Mouse (Mus musculus): Measurements from ENCODE around the gene Ddx42. TPM values are rescaled to one million over a fixed set of nuclear protein-coding genes. Genes with fewer than 3 reads are reported as not detected.
A peak's percentile ranks its signal among the peaks of the same experiment; 100 is the strongest.

The Ddx42 gene
- polyA plus RNA-seq, 1 experiment from 2014 or later = 35.3 TPM

GRCm38 (mm10) chr11:106283371-106283770 lies 66.6 kb downstream of the Ddx42 start:
- Histone ChIP-seq H3K9me3 (ENCODE audit: low read length) (no peaks in the 10 kb centered on the region), H3K27me3 (replicated peaks; ENCODE audit: insufficient read depth, low read length) (no peaks in the 10 kb centered on the region), H3K27ac (ENCODE audit: low read length) (no peak overlapping the region), H3K36me3 (ENCODE audit: insufficient read depth, low read length) (no peaks in the 10 kb centered on the region), H3K4me1 (ENCODE audit: insufficient read depth, low read depth, low read length) (no peaks in the 10 kb centered on the region), H3K9ac (replicated peaks; ENCODE audit: low read depth) (no peak overlapping the region), H3K4me2 (replicated peaks; ENCODE audit: low read depth, low read length) (no peak overlapping the region), H3K4me3 (ENCODE audit: low read depth, low read length) (no peak overlapping the region)
- no peak for DNase-seq (ENCODE audit: low spot score)
- WGBS = 77% methylated on average over 4 of the region's 4 CpGs
- TF ChIP-seq EP300 (IDR thresholded peaks at IDR 0.05) (no peak), CTCF (IDR thresholded peaks at IDR 0.05) (no peak)
- no peak for ATAC-seq

GRCm38 (mm10) chr11:106284126-106284525 lies 67.4 kb downstream of the Ddx42 start:
- DNase-seq (ENCODE audit: low spot score) (no peak), ATAC-seq (no peak)
- Histone ChIP-seq H3K9ac (replicated peaks; ENCODE audit: low read depth) (no peak overlapping the region), H3K9me3 (ENCODE audit: low read length) (no peaks in the 10 kb centered on the region), H3K4me1 (ENCODE audit: insufficient read depth, low read depth, low read length) (no peaks in the 10 kb centered on the region), H3K27me3 (replicated peaks; ENCODE audit: insufficient read depth, low read length) (no peaks in the 10 kb centered on the region), H3K36me3 (ENCODE audit: insufficient read depth, low read length) (no peaks in the 10 kb centered on the region), H3K27ac (ENCODE audit: low read length) (no peak overlapping the region), H3K4me3 (ENCODE audit: low read depth, low read length) (no peak overlapping the region), H3K4me2 (replicated peaks; ENCODE audit: low read depth, low read length) (no peak overlapping the region)
- 51% methylated on average over 8 of the region's 8 CpGs for WGBS
- no peak for TF ChIP-seq CTCF (IDR thresholded peaks at IDR 0.05)

- Histone ChIP-seq H3K27ac (ENCODE audit: low read length) (no peak overlapping the region), H3K36me3 (ENCODE audit: insufficient read depth, low read length) (no peaks in the 10 kb centered on the region), H3K27me3 (replicated peaks; ENCODE audit: insufficient read depth, low read length) (no peaks in the 10 kb centered on the region), H3K4me1 (ENCODE audit: insufficient read depth, low read depth, low read length) (no peaks in the 10 kb centered on the region), H3K4me2 (replicated peaks; ENCODE audit: low read depth, low read length) (no peak overlapping the region), H3K9me3 (ENCODE audit: low read length) (no peaks in the 10 kb centered on the region), H3K4me3 (ENCODE audit: low read depth, low read length) (no peak overlapping the region), H3K9ac (replicated peaks; ENCODE audit: low read depth) (no peak overlapping the region)
- DNase-seq (ENCODE audit: low spot score) (no peak), ATAC-seq (no peak)
- WGBS = 88% methylated on average over 7 of the region's 7 CpGs
- TF ChIP-seq EP300 (IDR thresholded peaks at IDR 0.05) = no peak
- TF ChIP-seq CTCF (IDR thresholded peaks at IDR 0.05) = no peak
Observed at GRCm38 (mm10) chr11:106286206-106286605, 69.5 kb downstream of the Ddx42 start.

- Histone ChIP-seq H3K9ac (replicated peaks; ENCODE audit: low read depth) (no peak overlapping the region), H3K4me2 (replicated peaks; ENCODE audit: low read depth, low read length) (no peak overlapping the region)
Observed at GRCm38 (mm10) chr11:106286987-106287386, 70.3 kb downstream of the Ddx42 start.

GRCm38 (mm10) chr11:106289369-106289768 lies 72.6 kb downstream of the Ddx42 start:
- WGBS = 38% methylated on average over 8 of the region's 8 CpGs
- Histone ChIP-seq H3K9ac (replicated peaks; ENCODE audit: low read depth) (no peak overlapping the region), H3K9me3 (ENCODE audit: low read length) (no peaks in the 10 kb centered on the region), H3K27ac (ENCODE audit: low read length) (no peak overlapping the region), H3K4me1 (ENCODE audit: insufficient read depth, low read depth, low read length) (no peaks in the 10 kb centered on the region), H3K4me3 (ENCODE audit: low read depth, low read length) (no peak overlapping the region), H3K36me3 (ENCODE audit: insufficient read depth, low read length) (no peaks in the 10 kb centered on the region), H3K27me3 (replicated peaks; ENCODE audit: insufficient read depth, low read length) (no peaks in the 10 kb centered on the region), H3K4me2 (replicated peaks; ENCODE audit: low read depth, low read length) (no peak overlapping the region)
- ATAC-seq = peak; percentile 48
- no peak for TF ChIP-seq EP300 (IDR thresholded peaks at IDR 0.05)
- peak; percentile 62 for TF ChIP-seq CTCF (IDR thresholded peaks at IDR 0.05)
- peak; percentile 65 for DNase-seq (ENCODE audit: low spot score)

More at GRCm38 (mm10) chr11:106286987-106287386, 70.3 kb downstream of the Ddx42 start:
- Histone ChIP-seq H3K27me3 (replicated peaks; ENCODE audit: insufficient read depth, low read length) (no peaks in the 10 kb centered on the region), H3K36me3 (ENCODE audit: insufficient read depth, low read length) (no peaks in the 10 kb centered on the region), H3K4me1 (ENCODE audit: insufficient read depth, low read depth, low read length) (no peaks in the 10 kb centered on the region), H3K27ac (ENCODE audit: low read length) (no peak overlapping the region), H3K9me3 (ENCODE audit: low read length) (no peaks in the 10 kb centered on the region), H3K4me3 (ENCODE audit: low read depth, low read length) (no peak overlapping the region)
- 49% methylated on average over 11 of the region's 11 CpGs for WGBS
- DNase-seq (ENCODE audit: low spot score) = no peak
- no peak for TF ChIP-seq CTCF (IDR thresholded peaks at IDR 0.05)
- no peak for TF ChIP-seq EP300 (IDR thresholded peaks at IDR 0.05)
- ATAC-seq = no peak

- TF ChIP-seq EP300 (IDR thresholded peaks at IDR 0.05) (no peak), CTCF (IDR thresholded peaks at IDR 0.05) (no peak)
- DNase-seq (ENCODE audit: low spot score) (no peak), ATAC-seq (no peak)
- Histone ChIP-seq H3K36me3 (ENCODE audit: insufficient read depth, low read length) (no peaks in the 10 kb centered on the region), H3K4me2 (replicated peaks; ENCODE audit: low read depth, low read length) (no peak overlapping the region), H3K9me3 (ENCODE audit: low read length) (no peaks in the 10 kb centered on the region), H3K4me1 (ENCODE audit: insufficient read depth, low read depth, low read length) (no peaks in the 10 kb centered on the region), H3K27me3 (replicated peaks; ENCODE audit: insufficient read depth, low read length) (no peaks in the 10 kb centered on the region), H3K4me3 (ENCODE audit: low read depth, low read length) (no peak overlapping the region), H3K27ac (ENCODE audit: low read length) (no peak overlapping the region), H3K9ac (replicated peaks; ENCODE audit: low read depth) (no peak overlapping the region)
- WGBS = 87% methylated on average over 5 of the region's 5 CpGs
Observed at GRCm38 (mm10) chr11:106290376-106290775, 73.7 kb downstream of the Ddx42 start.

- Histone ChIP-seq H3K4me1 (ENCODE audit: insufficient read depth, low read depth, low read length) (no peaks in the 10 kb centered on the region), H3K9me3 (ENCODE audit: low read length) (no peaks in the 10 kb centered on the region), H3K4me3 (ENCODE audit: low read depth, low read length) (no peak overlapping the region), H3K9ac (replicated peaks; ENCODE audit: low read depth) (no peak overlapping the region), H3K27me3 (replicated peaks; ENCODE audit: insufficient read depth, low read length) (no peaks in the 10 kb centered on the region), H3K27ac (ENCODE audit: low read length) (no peak overlapping the region), H3K4me2 (replicated peaks; ENCODE audit: low read depth, low read length) (no peak overlapping the region), H3K36me3 (ENCODE audit: insufficient read depth, low read length) (no peaks in the 10 kb centered on the region)
- DNase-seq (ENCODE audit: low spot score) (peak; percentile 59), ATAC-seq (peak; percentile 68)
- WGBS = 48% methylated on average over 2 of the region's 2 CpGs
- 0 out of 2 replicates have a peak, but pooled peaks have one; percentile 12 for TF ChIP-seq EP300 (IDR thresholded peaks at IDR 0.05)
- TF ChIP-seq CTCF (IDR thresholded peaks at IDR 0.05) = no peak; the same call in 1 of the 2 replicates
Observed at GRCm38 (mm10) chr11:106291861-106292260, 75.1 kb downstream of the Ddx42 start.

Other genes starting within 250 kb of the Ddx42 start
- 73.6 and 74.6 TPM in 2 replicates for gene Ace, start 249.0 kb upstream of the Ddx42 start, polyA plus RNA-seq (2015; fragmentation: Nextera tagmentation; extraction: Ambion mirVana)
- gene Ace3, start 222.3 kb upstream of the Ddx42 start, polyA plus RNA-seq (2015; fragmentation: Nextera tagmentation; extraction: Ambion mirVana) = 2.0 and 2.1 TPM in 2 replicates
- gene Kcnh6, start 208.8 kb upstream of the Ddx42 start, polyA plus RNA-seq (2015; fragmentation: Nextera tagmentation; extraction: Ambion mirVana) = 0.14 and 0.32 TPM in 2 replicates
- gene Dcaf7, start 180.1 kb upstream of the Ddx42 start, polyA plus RNA-seq (2015; fragmentation: Nextera tagmentation; extraction: Ambion mirVana) = 26.6 and 28.9 TPM in 2 replicates
- 5.1 and 5.7 TPM in 2 replicates for gene Taco1, start 150.9 kb upstream of the Ddx42 start, polyA plus RNA-seq (2015; fragmentation: Nextera tagmentation; extraction: Ambion mirVana)
- 25.3 and 26.0 TPM in 2 replicates for gene Map3k3, start 132.3 kb upstream of the Ddx42 start, polyA plus RNA-seq (2015; fragmentation: Nextera tagmentation; extraction: Ambion mirVana)
- gene Gm10840, start 56.1 kb upstream of the Ddx42 start, polyA plus RNA-seq (2015; fragmentation: Nextera tagmentation; extraction: Ambion mirVana) = not detected in 2 replicates
- gene Limd2, start 56.1 kb upstream of the Ddx42 start, polyA plus RNA-seq (2015; fragmentation: Nextera tagmentation; extraction: Ambion mirVana) = 225 and 226 TPM in 2 replicates
- gene Strada, start 14.8 kb upstream of the Ddx42 start, polyA plus RNA-seq (2015; fragmentation: Nextera tagmentation; extraction: Ambion mirVana) = 14.9 and 15.4 TPM in 2 replicates
- 67.7 and 71.1 TPM in 2 replicates for gene Ccdc47, start 582 bp upstream of the Ddx42 start, polyA plus RNA-seq (2015; fragmentation: Nextera tagmentation; extraction: Ambion mirVana)
- 18.7 and 19.0 TPM in 2 replicates for gene Ftsj3, start 39.2 kb downstream of the Ddx42 start, polyA plus RNA-seq (2015; fragmentation: Nextera tagmentation; extraction: Ambion mirVana)
- 150 and 153 TPM in 2 replicates for gene Psmc5, start 39.2 kb downstream of the Ddx42 start, polyA plus RNA-seq (2015; fragmentation: Nextera tagmentation; extraction: Ambion mirVana)
- gene Smarcd2, start 56.0 kb downstream of the Ddx42 start, polyA plus RNA-seq (2015; fragmentation: Nextera tagmentation; extraction: Ambion mirVana) = 46.9 and 55.5 TPM in 2 replicates
- gene Tcam1, start 59.7 kb downstream of the Ddx42 start, polyA plus RNA-seq (2015; fragmentation: Nextera tagmentation; extraction: Ambion mirVana) = 0.06 and 0.07 TPM in 2 replicates
- not detected in 2 replicates for gene Gh, start 84.9 kb downstream of the Ddx42 start, polyA plus RNA-seq (2015; fragmentation: Nextera tagmentation; extraction: Ambion mirVana)
- 10.8 and 11.8 TPM in 2 replicates for gene Cd79b, start 97.8 kb downstream of the Ddx42 start, polyA plus RNA-seq (2015; fragmentation: Nextera tagmentation; extraction: Ambion mirVana)
- gene Scn4a, start 136.4 kb downstream of the Ddx42 start, polyA plus RNA-seq (2015; fragmentation: Nextera tagmentation; extraction: Ambion mirVana) = 0.04 TPM in 1 of 2 replicates, not detected in the other
- gene Prr29, start 148.5 kb downstream of the Ddx42 start, polyA plus RNA-seq (2015; fragmentation: Nextera tagmentation; extraction: Ambion mirVana) = 8.9 and 10.2 TPM in 2 replicates
- gene Icam2, start 171.1 kb downstream of the Ddx42 start, polyA plus RNA-seq (2015; fragmentation: Nextera tagmentation; extraction: Ambion mirVana) = 284 and 329 TPM in 2 replicates

Measured in lung, postnatal 0 days (tissue).